Mouse (Mus musculus) kidney, postnatal 4 days (tissue): ENCODE results near the gene Myo1b.
A peak's percentile ranks its signal among the peaks of the same experiment; 100 is the strongest.

ENCODE experiments used
- DNase-seq, 2 experiments: peaks; one replicate each; pipeline ENCODE4 v3.0.0; 2021; ENCODE audit warnings: mixed read lengths in 2 of 2

Myo1b gene

DNA sequence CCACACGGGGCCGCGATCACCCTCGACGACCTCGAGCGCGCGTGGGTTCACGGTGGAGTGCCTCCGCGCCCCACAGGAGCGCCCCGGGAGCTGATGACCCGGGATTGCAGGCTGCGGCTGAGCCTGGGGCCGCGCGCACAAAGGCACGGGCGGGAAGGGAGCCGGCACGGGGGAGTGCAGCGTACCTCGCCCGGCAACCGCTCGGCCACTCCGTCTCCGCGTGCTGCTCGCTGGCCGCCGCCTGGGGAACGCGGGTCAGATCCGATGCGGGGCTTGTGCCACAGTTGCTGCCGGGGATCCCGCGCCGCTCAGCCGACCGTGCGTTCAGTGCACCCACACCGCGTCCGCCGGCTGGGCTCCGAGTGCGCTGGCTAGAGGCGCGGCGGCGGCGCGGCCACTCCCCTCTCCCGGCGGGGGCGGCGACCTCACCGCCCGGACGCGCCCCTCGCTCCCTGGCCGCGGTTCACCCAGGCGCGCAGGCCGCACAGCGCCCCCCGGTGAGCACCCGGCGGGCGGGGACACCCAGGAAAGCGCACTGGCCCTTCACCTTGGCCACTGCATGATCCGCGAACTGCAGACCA is at the start of gene Myo1b:
Gene Myo1b (minus strand): TSS at position 496 of the 581 bp plus-strand sequence.
- peak; percentile 83 to 90 for DNase-seq

DNA sequence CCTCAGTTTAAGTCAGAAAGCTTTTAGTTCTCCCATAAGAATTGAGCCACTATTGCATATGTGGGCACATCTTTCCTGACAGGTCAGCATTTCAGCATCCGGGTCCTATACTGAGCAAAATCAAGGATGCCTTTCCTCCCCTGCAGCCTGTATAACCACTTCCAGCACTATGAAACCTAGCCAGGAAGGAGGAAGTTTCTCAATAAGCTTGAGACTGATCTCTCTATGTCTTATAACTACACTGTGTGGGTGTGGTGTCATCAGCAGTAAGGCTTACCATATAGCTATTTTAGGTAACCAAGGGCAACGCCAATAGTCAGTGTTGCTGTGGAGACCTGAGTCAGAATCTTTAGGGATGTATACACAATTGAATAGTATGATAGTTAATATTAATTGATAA is 48.8 kb upstream of the Myo1b start:
- no peak for DNase-seq

DNA sequence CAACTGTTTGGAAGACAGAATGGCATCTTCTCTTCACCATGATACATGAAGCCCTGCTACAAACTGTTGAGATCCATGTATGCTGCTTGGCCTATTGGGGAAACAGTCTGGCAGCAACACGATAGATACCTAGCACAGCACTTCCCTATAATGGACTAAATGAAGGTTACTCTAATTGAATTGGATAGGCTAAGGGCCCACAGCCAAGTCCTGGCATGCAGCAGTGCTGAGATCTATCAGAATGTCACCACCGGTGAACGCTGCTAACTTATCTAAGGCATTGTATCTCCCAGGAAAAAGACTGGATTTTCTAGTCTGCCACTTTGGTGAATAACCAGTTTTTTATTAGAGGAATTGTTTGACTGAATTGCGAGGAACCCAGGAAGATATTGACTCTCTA is 31.2 kb upstream of the Myo1b start:
- no peak for DNase-seq

DNA sequence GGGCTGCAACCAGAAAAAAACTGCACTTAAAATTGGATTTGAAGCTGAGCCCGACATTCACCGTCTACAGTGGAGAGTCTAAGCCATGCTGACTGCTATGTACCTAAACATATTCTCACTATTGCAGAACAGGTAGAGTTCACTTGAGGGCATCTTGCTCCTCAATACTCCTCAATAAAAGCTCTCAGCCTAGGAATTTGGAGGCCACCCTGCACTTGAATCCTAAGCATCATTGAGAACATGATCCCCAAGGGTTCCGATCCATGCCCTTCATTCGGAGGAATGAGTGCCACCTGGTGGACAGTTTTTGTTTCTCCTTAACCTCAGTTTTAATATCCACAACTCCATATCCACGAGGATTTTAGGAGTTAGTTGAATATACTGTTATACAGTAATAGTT is 28.9 kb upstream of the Myo1b start:
- peak; percentile 55 to 56 for DNase-seq

DNA sequence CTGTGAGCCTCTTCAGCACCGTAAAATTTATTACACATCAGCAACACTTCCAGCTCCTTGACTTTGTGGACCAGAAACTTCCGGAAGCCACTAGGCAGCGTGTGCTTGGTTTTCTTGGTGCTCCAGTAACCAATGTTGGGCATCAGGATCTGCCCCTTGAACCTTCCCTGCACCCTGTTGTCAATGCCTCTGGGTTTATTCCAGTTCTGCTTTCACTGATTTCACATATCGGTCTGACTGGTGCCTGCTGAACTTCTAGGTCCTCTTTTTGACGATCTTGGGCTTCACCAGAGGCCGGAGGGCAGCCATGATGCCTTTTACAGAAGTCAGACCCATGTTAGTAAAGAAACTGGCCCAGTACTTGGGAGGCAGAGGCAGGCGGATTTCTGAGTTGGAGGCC is 22.5 kb upstream of the Myo1b start:
- DNase-seq = no peak

DNA sequence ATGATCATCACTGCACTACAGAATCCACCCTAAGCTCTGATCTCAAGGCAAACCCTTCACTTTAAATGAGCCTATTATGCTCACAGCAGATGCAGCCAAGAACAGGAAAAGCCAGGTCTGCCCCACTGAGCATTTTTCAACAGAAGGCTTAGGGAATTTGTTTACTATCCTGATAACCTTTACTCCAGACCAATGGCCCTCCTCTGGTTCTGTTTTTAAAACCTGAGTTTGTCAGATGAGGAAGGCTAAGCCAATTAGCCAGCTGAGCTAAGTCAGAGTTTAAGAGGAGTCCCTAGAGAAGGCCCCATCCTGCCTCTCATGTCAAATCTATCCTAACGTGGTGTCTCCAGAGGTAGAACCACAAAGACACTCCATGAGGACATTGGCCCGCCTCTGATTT is 19.1 kb upstream of the Myo1b start:
- DNase-seq = no peak

DNA sequence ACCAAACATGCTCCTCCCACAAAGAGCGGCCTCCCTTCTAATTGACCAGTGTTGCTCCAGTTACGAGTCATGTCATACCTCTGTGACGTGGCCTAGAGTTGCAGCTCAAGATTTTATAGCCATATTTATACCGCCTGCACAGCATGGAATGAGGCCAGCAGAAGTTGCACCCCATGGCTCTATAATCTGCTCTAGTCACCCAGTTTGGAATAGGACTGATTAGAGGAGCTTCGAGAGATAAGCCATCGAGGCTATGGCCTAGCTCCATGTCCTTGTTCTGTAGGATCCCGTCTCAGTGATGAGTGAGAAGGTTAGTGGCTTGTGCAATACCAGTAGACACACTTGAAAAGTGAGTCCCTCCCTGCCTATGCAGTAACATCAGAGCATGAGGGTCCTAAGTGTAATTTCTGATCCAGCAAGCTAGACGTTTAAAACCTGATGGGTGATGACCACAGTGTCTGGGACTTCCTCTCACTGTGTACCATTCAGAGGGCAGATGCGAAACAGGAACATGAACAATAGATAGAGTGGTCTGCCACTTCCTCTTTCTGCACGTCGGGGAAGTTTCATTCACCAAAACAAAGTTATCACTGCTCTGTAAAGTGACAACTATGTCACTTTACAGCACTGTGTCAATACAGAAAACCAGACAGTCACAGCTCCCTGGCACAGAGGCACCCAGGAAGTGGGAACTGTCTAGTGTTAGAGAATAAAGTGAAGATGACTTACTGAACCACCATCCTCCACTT is 18.5 kb upstream of the Myo1b start:
- DNase-seq = no peak

DNA sequence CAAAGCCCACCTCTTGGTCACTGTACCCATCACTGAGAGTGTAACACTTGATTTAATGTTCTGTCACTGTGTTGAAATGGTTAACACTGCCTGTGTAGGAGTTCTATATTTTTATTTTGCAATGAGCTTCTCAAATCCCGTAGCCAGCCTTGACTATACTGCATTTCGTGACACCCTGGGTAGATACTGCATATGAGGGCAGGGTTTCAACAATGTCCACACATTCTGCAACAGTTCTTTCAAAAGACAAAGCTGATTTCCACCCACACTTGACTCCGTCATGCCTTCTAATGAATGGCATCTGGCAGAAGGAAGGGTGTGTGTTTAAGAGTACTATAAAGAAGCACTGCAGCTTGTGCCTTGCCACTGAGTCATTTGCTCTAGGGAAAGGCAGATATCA is 17.0 kb upstream of the Myo1b start:
- no peak for DNase-seq

DNA sequence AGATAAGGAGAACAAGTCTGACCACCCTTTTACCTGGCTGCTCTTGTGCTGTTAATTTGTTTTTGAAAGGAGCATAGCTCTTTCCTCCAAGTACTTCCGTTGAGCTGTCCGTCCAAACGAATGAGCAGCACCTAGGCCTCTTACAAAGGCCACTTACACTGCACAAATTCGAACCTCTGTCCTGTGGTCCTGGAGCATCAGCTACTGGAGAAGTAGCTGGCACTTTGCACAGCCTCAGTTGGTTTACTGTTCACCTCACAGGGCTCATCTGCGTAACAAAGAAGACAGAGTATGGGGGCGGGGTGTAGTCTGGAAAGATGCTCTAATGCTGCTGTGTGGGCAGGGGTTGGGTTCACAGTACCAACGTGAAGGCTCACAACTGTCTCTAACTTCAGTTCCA is 15.7 kb upstream of the Myo1b start:
- no peak for DNase-seq

DNA sequence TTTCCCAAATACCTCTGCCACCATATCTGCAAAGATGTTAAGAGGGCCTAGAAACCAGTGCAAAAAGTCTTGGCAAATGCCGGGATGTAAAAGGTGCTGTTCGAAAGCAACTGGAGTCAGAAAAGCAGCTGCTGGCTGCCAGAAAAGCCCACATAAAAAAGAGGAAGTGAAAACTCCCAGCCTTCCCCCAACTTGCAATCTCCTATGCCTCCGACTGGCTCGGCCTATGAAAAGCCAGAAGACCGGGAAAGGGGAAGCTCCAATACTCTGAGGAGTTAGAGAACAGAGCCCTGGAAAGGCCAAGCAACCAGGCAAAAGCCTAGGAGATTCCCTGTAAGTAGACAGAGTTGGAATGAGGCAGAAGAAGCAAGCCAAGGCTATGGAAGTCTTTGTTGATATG is 14.7 kb upstream of the Myo1b start:
- DNase-seq = peak in 1 of 2 experiments; percentile 39

DNA sequence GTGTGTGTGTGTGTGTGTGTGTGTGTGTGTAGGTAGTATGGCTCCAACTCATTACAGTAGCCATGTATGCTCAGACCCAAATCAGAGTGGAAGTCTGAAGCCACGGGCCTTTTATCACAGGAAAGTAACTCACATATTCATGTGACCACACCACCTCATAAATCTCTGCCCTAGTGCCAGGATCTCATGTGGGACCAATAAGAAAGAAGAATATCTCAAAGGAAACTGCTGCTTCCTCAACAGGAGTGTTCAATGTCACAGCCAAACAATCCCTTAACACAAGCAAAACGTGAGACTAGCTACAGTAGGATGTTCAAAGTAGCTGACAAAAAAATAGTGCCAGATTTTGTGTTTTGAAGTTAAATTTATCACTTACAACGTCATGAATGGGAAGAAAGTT is 13.7 kb upstream of the Myo1b start:
- no peak for DNase-seq

DNA sequence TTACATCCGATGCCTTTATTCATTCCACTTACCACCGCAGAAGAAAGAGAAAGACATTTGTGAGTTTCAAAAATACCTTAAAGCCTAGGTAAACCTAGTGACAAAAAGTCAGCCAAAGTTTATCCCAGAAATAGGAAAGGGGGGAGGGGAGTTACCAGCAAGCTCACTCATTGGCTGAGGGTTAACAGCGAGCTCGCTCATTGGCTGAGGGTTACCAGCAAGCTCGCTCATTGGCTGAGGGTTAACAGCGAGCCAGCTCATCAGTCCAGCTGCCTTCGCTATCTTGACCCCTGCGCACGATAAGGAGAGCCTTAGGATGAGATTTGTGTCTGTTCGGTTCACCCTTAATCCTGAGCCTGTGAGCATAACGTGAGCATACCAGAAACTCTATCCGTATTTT is 6.9 kb upstream of the Myo1b start:
- DNase-seq = no peak

DNA sequence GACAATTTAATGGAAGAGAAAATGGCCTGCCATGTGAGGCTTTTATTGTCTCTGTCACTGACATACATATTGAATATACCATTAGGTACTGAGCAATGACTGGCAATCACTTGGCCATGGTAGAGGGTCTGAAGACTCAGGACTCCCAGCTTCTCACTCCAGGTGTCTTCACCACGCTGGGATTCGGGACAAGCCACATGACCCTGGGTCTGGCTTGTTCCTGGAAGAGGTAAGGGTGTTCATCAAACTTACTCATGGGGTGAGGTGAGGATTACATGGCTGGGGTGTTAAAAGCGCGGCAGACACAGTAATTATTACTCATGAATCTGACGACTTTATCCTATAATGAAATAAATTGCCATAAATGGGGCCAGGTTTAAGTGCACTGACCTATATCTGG is 405 bp upstream of the Myo1b start:
- no peak for DNase-seq

DNA sequence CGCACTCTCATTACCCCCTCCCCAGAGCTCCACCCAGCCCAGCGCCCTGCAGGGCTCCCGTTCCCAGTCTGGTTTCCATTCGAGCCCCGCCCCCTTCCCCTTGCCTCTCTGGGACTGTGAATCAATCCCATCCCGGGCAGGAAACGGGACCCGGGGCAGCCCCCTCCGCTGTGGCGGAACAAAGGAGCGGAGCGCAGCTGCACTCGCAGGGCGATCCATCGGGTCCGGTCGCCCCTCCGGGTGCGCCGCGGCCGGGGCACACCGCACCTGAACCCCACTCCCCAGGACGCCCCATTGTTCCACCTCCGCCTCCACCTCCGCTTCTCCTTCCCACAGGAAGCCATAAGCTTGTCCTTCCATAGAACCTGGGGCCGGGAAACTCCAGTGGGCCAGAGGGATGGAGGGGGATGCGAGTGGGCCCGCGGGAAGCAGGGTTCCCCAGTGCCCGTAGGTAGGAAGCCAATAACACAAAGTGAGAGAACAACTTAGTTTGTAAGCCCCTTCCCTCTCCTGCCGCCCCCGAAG is 758 bp downstream of the Myo1b start:
- DNase-seq = peak; percentile 94 to 96

DNA sequence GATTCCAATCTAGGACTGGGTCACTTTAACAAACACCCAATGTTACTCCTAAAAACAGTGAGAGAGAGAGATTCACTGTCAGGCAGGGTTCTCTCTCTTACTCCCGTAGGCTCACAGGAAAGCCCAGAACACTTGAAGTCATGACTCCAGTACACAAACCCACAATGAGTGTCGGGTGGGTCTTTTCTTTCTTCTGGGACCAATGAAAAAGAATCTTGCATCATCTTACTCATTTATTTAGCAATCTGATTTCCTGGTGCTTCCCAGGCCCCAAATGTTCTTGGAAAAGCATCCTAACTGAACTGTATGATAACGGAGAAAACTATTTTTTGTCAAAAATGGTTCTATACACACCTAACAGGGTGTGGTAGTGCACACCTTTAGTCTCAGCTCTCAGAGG is 1.8 kb downstream of the Myo1b start:
- no peak for DNase-seq

DNA sequence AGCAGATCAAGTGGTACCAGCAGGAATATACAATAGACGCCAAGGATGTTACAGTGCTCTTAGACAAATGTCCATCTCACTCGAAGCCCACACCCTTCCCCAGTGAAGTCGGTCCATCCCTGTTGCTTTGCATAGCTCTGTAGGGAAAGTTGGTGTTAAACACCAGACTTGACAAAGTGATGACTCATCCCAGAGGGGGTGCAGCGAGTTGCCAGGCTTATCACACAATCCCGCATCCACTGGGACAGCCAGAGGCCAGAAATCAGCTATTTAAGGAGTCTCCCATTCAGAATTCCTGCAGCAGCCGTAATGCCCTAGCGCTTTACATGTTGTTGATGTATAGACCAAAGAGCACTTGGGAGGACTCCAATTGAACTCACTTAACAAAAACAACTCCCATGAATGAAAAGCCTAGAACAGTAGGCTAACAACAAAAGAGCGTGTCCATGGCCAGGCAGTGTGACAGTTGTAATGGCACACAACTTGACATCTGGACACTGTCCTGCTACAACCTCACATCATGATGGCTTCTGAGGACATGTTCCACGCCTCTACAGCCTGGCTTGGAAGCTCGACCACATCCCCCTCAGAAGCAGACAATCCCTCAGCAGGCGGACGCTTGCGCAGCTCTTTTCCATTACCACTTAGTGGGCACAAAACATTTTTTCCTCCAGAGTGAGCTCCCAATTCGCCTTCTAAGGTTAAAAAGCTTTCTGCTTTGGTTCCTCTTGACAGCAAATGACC is 2.6 kb downstream of the Myo1b start:
- no peak for DNase-seq

DNA sequence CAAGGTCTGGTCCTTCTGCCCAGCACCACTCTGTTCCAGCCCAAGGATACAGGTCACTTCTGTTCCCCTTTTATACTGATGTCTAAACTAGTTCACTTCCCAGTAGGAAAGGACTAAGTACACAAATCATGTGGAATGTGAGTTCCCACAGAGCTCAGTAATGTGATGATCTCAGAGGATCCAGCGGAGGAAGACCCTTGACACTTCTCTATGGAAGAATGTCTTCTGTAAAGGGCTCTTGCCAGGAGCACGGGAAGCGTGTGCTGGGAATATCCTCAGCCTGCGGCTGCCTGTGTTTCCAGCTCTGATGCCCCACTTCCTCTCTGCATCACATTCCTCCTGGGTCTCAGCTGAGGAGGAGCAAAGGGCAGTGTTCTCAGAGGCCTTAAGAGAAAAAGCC is 4.5 kb downstream of the Myo1b start:
- peak; percentile 45 to 62 for DNase-seq

DNA sequence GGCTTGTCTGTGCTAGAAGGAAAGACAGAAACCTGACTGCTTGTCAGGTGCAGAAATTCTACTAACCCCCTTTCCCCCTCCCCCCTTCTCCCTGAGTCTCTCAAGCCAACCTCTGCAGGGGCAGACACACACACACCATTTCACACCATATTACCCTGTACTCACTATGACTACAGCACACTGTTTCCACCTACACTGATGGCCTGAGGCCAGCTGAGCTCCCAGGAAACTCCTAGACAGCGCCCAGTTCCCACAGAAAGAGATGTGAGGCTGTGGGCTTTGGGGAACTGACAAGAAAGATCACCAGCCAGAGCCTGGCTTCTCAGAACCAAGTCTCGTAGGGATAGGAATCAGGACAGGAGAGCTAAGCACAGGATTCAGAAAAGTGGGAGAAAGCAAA is 6.7 kb downstream of the Myo1b start:
- no peak for DNase-seq

DNA sequence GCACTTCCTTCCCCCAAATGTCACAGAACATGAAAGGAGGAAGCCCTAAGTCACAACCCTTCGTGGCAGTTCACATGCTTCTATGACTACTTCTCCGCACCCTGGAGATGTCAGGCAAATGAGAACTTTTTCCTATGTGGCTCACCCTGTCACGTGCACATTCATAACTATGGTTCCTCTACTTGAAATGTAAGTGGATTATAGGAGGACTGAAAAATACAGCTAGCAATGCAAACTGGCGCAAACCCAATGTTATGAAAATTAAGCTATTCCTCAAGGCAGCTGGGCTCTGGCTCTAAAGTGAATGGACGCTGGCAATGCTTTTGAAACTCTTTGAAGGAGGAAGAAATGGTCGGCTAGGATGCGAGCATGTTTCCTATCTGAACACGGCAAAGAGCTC is 8.1 kb downstream of the Myo1b start:
- no peak for DNase-seq

DNA sequence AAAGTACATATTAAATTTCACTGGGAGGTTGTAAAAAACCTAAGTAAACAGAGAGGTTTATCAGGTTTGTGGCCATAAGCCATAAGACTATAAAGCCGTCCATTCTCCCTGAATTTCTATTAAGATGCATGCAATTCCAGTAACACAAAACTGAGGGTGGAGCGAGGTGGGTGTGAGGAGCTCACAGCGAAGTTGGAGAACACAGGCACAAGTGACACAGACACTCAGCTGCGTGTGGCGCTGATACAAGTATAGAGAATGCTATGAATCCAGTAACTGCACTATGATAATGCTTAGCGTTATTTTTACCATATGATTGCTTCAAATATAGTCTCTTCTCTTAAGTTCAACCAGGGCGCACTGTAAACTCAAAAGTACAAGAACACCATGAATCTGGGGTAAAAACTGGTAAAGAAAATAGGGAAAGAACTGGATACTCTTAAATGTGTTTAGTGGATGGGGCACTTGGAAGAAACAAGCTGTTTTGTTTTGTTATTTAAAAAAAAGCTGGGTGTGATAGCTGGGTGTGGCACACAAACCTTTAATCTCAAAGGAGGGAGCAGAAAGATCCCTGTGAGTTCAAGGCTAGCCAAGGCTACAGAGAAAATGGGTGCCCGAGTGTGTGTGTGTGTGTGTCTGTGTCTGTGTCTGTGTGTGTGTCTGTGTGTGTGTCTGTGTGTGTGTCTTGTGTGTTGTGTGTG is 9.5 kb downstream of the Myo1b start:
- DNase-seq = no peak

DNA sequence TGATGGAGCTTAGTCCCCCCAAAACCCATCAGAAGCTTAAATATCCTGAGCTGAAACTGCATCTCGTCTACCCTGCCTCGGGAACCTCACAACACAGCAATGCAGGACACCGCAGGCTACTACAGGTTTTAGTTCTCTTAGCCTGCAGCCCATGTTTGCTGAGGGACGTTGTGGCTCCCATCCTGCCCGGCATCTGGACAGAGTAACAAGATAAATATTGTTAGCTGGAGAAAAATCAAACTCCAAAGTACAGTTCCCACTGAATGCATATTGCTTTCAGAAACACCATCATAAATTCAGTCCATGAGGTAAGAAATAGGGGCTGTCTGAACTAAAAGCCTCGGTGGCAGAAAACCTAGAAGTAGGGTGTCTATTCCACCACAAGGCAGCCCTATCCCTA is 10.8 kb downstream of the Myo1b start:
- no peak for DNase-seq

DNA sequence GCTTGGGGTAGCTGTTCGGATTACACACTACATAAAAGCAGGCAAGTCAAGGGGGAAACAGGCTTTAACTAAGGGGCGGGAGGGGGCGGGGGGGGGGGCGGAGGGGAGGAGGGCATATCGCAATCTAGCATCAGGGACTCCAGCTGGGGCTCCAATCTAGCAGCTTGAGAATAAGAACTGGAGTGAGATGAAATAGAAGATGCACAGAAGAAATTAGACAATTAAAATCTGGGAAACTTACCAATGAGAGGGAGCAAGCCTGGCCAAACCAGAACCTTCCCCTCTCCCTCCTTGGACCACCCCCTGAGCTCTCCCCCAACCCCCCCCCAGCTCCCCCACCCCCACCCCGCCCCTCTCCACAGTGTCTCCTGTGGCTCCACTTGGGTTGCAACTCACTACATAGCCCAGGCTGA is 18.7 kb downstream of the Myo1b start:
- DNase-seq = no peak

DNA sequence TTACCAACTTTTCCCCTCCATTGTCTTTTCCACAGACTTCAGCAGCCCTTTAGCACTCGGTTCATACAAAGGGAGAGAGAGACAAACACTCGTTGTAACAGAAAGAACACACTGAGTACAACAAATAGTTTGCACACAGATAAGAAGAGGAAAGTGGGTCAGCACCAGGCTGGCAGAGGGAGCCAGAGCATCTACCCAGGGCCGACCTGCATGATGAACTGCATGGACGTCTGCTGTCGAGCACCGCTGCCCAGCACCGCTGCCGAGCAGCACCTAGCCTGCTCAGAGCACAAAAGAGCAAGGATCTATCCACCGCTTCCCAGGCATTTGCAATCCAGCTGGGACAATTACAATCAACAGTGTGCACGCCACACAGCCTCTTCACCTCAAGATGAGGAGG is 19.9 kb downstream of the Myo1b start:
- no peak for DNase-seq
